Mouse (Mus musculus) heart, embryonic 13.5 days (tissue): Measurements from ENCODE around the gene Rmnd5a. TPM values are rescaled to one million over a fixed set of nuclear protein-coding genes. Genes with fewer than 3 reads are reported as not detected.

ENCODE experiments used
- ATAC-seq: fragments of 200-750 bp; cut with Nextera tagmentation; 2 replicates; pipeline ENCODE4 v1.8.0; 2017; ENCODE audit warnings: moderate TSS enrichment; ENCODE audit not compliant: insufficient number of reproducible peaks, low FRiP score, low TSS enrichment; ENCODE audit errors: extremely low read depth
- H3K27ac ChIP-seq: fragments of 300-500 bp; sonication (generic); replicated peaks from 2 replicates; pipeline ENCODE4 v1.5.1; 2015; ENCODE audit warnings: moderate library complexity, mild to moderate bottlenecking, inconsistent platforms
- H3K27me3 ChIP-seq: fragments of 300-500 bp; sonication (generic); replicated peaks from 2 replicates; pipeline ENCODE4 v1.6.1; 2015; ENCODE audit warnings: mild to moderate bottlenecking, inconsistent platforms
- H3K36me3 ChIP-seq: fragments of 300-500 bp; sonication (generic); 2 replicates; pipeline ENCODE4 v1.6.1; 2015; ENCODE audit warnings: mild to moderate bottlenecking, inconsistent platforms
- H3K4me1 ChIP-seq: fragments of 300-500 bp; sonication (generic); 2 replicates; pipeline ENCODE4 v1.6.1; 2015; ENCODE audit warnings: inconsistent platforms
- H3K4me2 ChIP-seq: fragments of 300-500 bp; sonication (generic); 2 replicates; pipeline ENCODE4 v1.6.1; 2015; ENCODE audit warnings: inconsistent platforms, mild to moderate bottlenecking, moderate library complexity
- H3K4me3 ChIP-seq: fragments of 300-500 bp; sonication (generic); 2 replicates; pipeline ENCODE4 v1.5.1; 2015; ENCODE audit warnings: moderate library complexity, mild to moderate bottlenecking, inconsistent platforms
- H3K9ac ChIP-seq: fragments of 300-500 bp; sonication (generic); 2 replicates; pipeline ENCODE4 v1.6.1; 2015; ENCODE audit warnings: inconsistent platforms, mild to moderate bottlenecking, moderate library complexity
- H3K9me3 ChIP-seq: fragments of 300-500 bp; sonication (generic); 2 replicates; pipeline ENCODE4 v1.6.1; 2016; ENCODE audit warnings: inconsistent platforms
- WGBS: fragments of 180-500 bp; shearing (Covaris S2); methylation state at CpG from one replicate; pipeline ENCODE4 v1.1.7; 2015; ENCODE audit warnings: mixed read lengths; 5-methylcytosine and 5-hydroxymethylcytosine counted together
- polyA plus RNA-seq: library from polyadenylated mRNA; unstranded; fragments of >200 nt; fragmentation: Nextera tagmentation; extraction: Ambion mirVana; gene quantifications from 2 replicates; pipeline ENCODE4 v1.2.1, GENCODE M21; 2015

Gene Rmnd5a
- polyA plus RNA-seq, 1 experiment from 2014 or later: 6.4 TPM

GRCm38 (mm10) chr6:71440217-71440491 is 283 bp downstream of the Rmnd5a start:
- Histone ChIP-seq H3K4me1 (peaks cover 40% of the 10 kb centered on the region), H3K27me3 (no peaks in the 10 kb centered on the region), H3K9me3 (no peaks in the 10 kb centered on the region), H3K36me3 (no peaks in the 10 kb centered on the region), H3K27ac (peak overlapping the region; percentile 97), H3K9ac (peak overlapping the region; percentile 97), H3K4me3 (peak overlapping the region; percentile 87), H3K4me2 (peak overlapping the region; percentile 75)
- under 1% methylated on average over 38 of the region's 47 CpGs for WGBS
- ATAC-seq: no peak

GRCm38 (mm10) chr6:71439506-71440216 is 776 bp downstream of the Rmnd5a start:
- peak; percentile 4; the same call in 1 of the 2 replicates for ATAC-seq
- Histone ChIP-seq H3K27me3 (no peaks in the 10 kb centered on the region), H3K9ac (peak overlapping the region; percentile 97), H3K9me3 (no peaks in the 10 kb centered on the region), H3K27ac (peak overlapping the region; percentile 97), H3K36me3 (no peaks in the 10 kb centered on the region), H3K4me1 (peaks cover 41% of the 10 kb centered on the region), H3K4me2 (peak overlapping the region; percentile 75), H3K4me3 (peak overlapping the region; percentile 87)
- under 1% methylated on average over 62 of the region's 62 CpGs for WGBS

- 86% methylated on average over 1 of the region's 1 CpGs for WGBS
- H3K4me3 ChIP-seq: peak overlapping the region; percentile 87
These were observed 2.4 kb downstream of the Rmnd5a start for GRCm38 (mm10) chr6:71438070-71438469.

GRCm38 (mm10) chr6:71427996-71428725 is 12.3 kb downstream of the Rmnd5a start:
- no peak overlapping the region for H3K4me3 ChIP-seq
- H3K27ac ChIP-seq: no peak overlapping the region
- no peaks in the 10 kb centered on the region for H3K9me3 ChIP-seq
- ATAC-seq: no peak
- H3K4me1 ChIP-seq: no peaks in the 10 kb centered on the region
- 80% methylated on average over 4 of the region's 4 CpGs for WGBS
- H3K36me3 ChIP-seq: peaks cover 30% of the 10 kb centered on the region
- no peaks in the 10 kb centered on the region for H3K27me3 ChIP-seq
- H3K4me2 ChIP-seq: no peak overlapping the region
- H3K9ac ChIP-seq: no peak overlapping the region

More at GRCm38 (mm10) chr6:71438070-71438469, 2.4 kb downstream of the Rmnd5a start:
- peaks cover 51% of the 10 kb centered on the region for H3K4me1 ChIP-seq
- H3K9me3 ChIP-seq: no peaks in the 10 kb centered on the region
- H3K4me2 ChIP-seq: peak overlapping the region; percentile 75
- H3K36me3 ChIP-seq: no peaks in the 10 kb centered on the region
- no peaks in the 10 kb centered on the region for H3K27me3 ChIP-seq
- no peak overlapping the region for H3K27ac ChIP-seq
- H3K9ac ChIP-seq: peak overlapping the region; percentile 28; the same call in 1 of the 2 replicates
- ATAC-seq: no peak

- H3K27me3 ChIP-seq: no peaks in the 10 kb centered on the region
- no peak overlapping the region for H3K4me2 ChIP-seq
- 91% methylated on average over 6 of the region's 6 CpGs for WGBS
- no peaks in the 10 kb centered on the region for H3K9me3 ChIP-seq
- H3K4me1 ChIP-seq: no peaks in the 10 kb centered on the region
- H3K36me3 ChIP-seq: peaks cover 30% of the 10 kb centered on the region
- ATAC-seq: no peak
- H3K27ac ChIP-seq: no peak overlapping the region
- no peak overlapping the region for H3K9ac ChIP-seq
- no peak overlapping the region for H3K4me3 ChIP-seq
These were observed 14.8 kb downstream of the Rmnd5a start for GRCm38 (mm10) chr6:71425681-71426080.

- ATAC-seq: no peak
- H3K27me3 ChIP-seq: no peaks in the 10 kb centered on the region
- H3K9me3 ChIP-seq: no peaks in the 10 kb centered on the region
- peaks cover 27% of the 10 kb centered on the region for H3K36me3 ChIP-seq
- no peak overlapping the region for H3K27ac ChIP-seq
- no peak overlapping the region for H3K9ac ChIP-seq
- no peak overlapping the region for H3K4me3 ChIP-seq
- 86% methylated on average over 3 of the region's 3 CpGs for WGBS
- no peak overlapping the region for H3K4me2 ChIP-seq
- no peaks in the 10 kb centered on the region for H3K4me1 ChIP-seq
These were observed 17.3 kb downstream of the Rmnd5a start for GRCm38 (mm10) chr6:71423116-71423515.

GRCm38 (mm10) chr6:71422162-71422561 is 18.3 kb downstream of the Rmnd5a start:
- peaks cover 26% of the 10 kb centered on the region for H3K36me3 ChIP-seq
- no peak overlapping the region for H3K4me3 ChIP-seq
- ATAC-seq: no peak
- WGBS: 83% methylated on average over 3 of the region's 3 CpGs
- no peak overlapping the region for H3K9ac ChIP-seq
- H3K4me2 ChIP-seq: no peak overlapping the region
- no peaks in the 10 kb centered on the region for H3K4me1 ChIP-seq
- no peak overlapping the region for H3K27ac ChIP-seq
- no peaks in the 10 kb centered on the region for H3K9me3 ChIP-seq
- no peaks in the 10 kb centered on the region for H3K27me3 ChIP-seq

GRCm38 (mm10) chr6:71420848-71421247 is 19.6 kb downstream of the Rmnd5a start:
- Histone ChIP-seq H3K36me3 (peaks cover 15% of the 10 kb centered on the region), H3K4me1 (no peaks in the 10 kb centered on the region), H3K4me3 (no peak overlapping the region), H3K9ac (no peak overlapping the region), H3K27me3 (no peaks in the 10 kb centered on the region), H3K4me2 (no peak overlapping the region), H3K9me3 (no peaks in the 10 kb centered on the region), H3K27ac (no peak overlapping the region)
- no peak for ATAC-seq
- WGBS: 90% methylated on average over 6 of the region's 6 CpGs

- Histone ChIP-seq H3K27ac (no peak overlapping the region), H3K9me3 (no peaks in the 10 kb centered on the region), H3K4me2 (no peak overlapping the region), H3K36me3 (peaks cover 17% of the 10 kb centered on the region; the same call in 1 of the 2 replicates), H3K4me1 (peaks cover 3% of the 10 kb centered on the region; the same call in 1 of the 2 replicates), H3K9ac (no peak overlapping the region), H3K27me3 (no peaks in the 10 kb centered on the region), H3K4me3 (no peak overlapping the region)
- ATAC-seq: no peak
- WGBS: 77% methylated on average over 3 of the region's 3 CpGs
These were observed 21.6 kb downstream of the Rmnd5a start for GRCm38 (mm10) chr6:71418874-71419273.

GRCm38 (mm10) chr6:71415446-71415845 is 25.0 kb downstream of the Rmnd5a start:
- Histone ChIP-seq H3K4me1 (peaks cover 3% of the 10 kb centered on the region; the same call in 1 of the 2 replicates), H3K27ac (no peak overlapping the region), H3K4me2 (no peak overlapping the region), H3K9me3 (no peaks in the 10 kb centered on the region), H3K4me3 (no peak overlapping the region), H3K27me3 (no peaks in the 10 kb centered on the region), H3K36me3 (peaks cover 36% of the 10 kb centered on the region), H3K9ac (no peak overlapping the region)
- no peak for ATAC-seq
- WGBS: 87% methylated on average over 3 of the region's 3 CpGs

GRCm38 (mm10) chr6:71414624-71415023 is 25.8 kb downstream of the Rmnd5a start:
- Histone ChIP-seq H3K9me3 (no peaks in the 10 kb centered on the region), H3K36me3 (peaks cover 36% of the 10 kb centered on the region), H3K27ac (no peak overlapping the region), H3K4me3 (no peak overlapping the region), H3K9ac (no peak overlapping the region), H3K4me2 (no peak overlapping the region), H3K27me3 (no peaks in the 10 kb centered on the region), H3K4me1 (peaks cover 3% of the 10 kb centered on the region; the same call in 1 of the 2 replicates)
- ATAC-seq: no peak
- WGBS: 60% methylated on average over 4 of the region's 4 CpGs
